Mouse (Mus musculus) intestine, postnatal 0 days (tissue): Measurements from ENCODE around the gene Tbccd1. TPM values are rescaled to one million over a fixed set of nuclear protein-coding genes. Genes with fewer than 3 reads are reported as not detected.

Experiments used
- ATAC-seq: fragments of 200-750 bp; cut with Nextera tagmentation; 2 replicates; pipeline ENCODE4 v1.8.0; 2017; ENCODE audit warnings: mild to moderate bottlenecking, moderate TSS enrichment, moderate library complexity
- H3K27ac ChIP-seq: fragments of 300-500 bp; sonication (generic); 2 replicates; pipeline ENCODE4 v1.5.1; 2014; ENCODE audit warnings: mild to moderate bottlenecking, low read depth, low read length, moderate library complexity
- H3K27me3 ChIP-seq: fragments of 300-500 bp; sonication (generic); replicated peaks from 2 replicates; pipeline ENCODE4 v1.6.1; 2014; ENCODE audit warnings: low read length, mixed read lengths; ENCODE audit not compliant: control insufficient read depth, insufficient read depth
- H3K36me3 ChIP-seq: fragments of 300-500 bp; sonication (generic); 2 replicates; pipeline ENCODE4 v1.6.1; 2014; ENCODE audit warnings: mild to moderate bottlenecking, moderate library complexity; ENCODE audit not compliant: control insufficient read depth, insufficient read depth
- H3K4me1 ChIP-seq: fragments of 300-500 bp; sonication (generic); replicated peaks from 2 replicates; pipeline ENCODE4 v1.6.1; 2014; ENCODE audit warnings: antibody characterized with exemption, low read length, mixed read lengths; ENCODE audit not compliant: control insufficient read depth, insufficient read depth
- H3K4me2 ChIP-seq: fragments of 300-500 bp; sonication (generic); replicated peaks from 2 replicates; pipeline ENCODE4 v1.6.1; 2014; ENCODE audit warnings: low read depth, mild to moderate bottlenecking, moderate library complexity
- H3K4me3 ChIP-seq: fragments of 300-500 bp; sonication (generic); 2 replicates; pipeline ENCODE4 v1.5.1; 2014; ENCODE audit warnings: low read depth, low read length
- H3K9ac ChIP-seq: fragments of 300-500 bp; sonication (generic); 2 replicates; pipeline ENCODE4 v1.6.1; 2014; ENCODE audit warnings: mild to moderate bottlenecking, low read depth, low read length
- H3K9me3 ChIP-seq: fragments of 300-500 bp; sonication (generic); 2 replicates; pipeline ENCODE4 v1.6.1; 2016; ENCODE audit warnings: mixed run types; ENCODE audit not compliant: control insufficient read depth
- CTCF ChIP-seq: sonication (generic); IDR thresholded peaks from 2 replicates; pipeline ENCODE4 v1.5.1; 2016; ENCODE audit warnings: low read depth, mild to moderate bottlenecking, control low read depth, antibody characterized with exemption, moderate library complexity
- WGBS: fragments of 180-500 bp; shearing (Covaris S2); extraction: QIAGEN DNeasy Blood & Tissue Kit; methylation state at CpG from one replicate; pipeline ENCODE4 v1.1.7; 2014; 5-methylcytosine and 5-hydroxymethylcytosine counted together
- polyA plus RNA-seq: library from polyadenylated mRNA; unstranded; fragments of >200 nt; fragmentation: Nextera tagmentation; extraction: Ambion mirVana; gene quantifications from 2 replicates; pipeline ENCODE4 v1.2.1, GENCODE M21; 2015

Gene Tbccd1
- polyA plus RNA-seq, 1 experiment from 2014 or later = 14.0 TPM

GRCm38 (mm10) chr16:22876218-22877043, 19.0 kb upstream of the Tbccd1 start:
- H3K9ac ChIP-seq = no peak overlapping the region
- TF ChIP-seq CTCF = peak; percentile 77
- 45% methylated on average over 9 of the region's 9 CpGs for WGBS
- H3K4me2 ChIP-seq = no peak overlapping the region
- ATAC-seq = no peak
- no peak overlapping the region for H3K4me3 ChIP-seq
- H3K4me1 ChIP-seq = no peaks in the 10 kb centered on the region
- no peaks in the 10 kb centered on the region for H3K9me3 ChIP-seq
- H3K36me3 ChIP-seq = peaks cover 20% of the 10 kb centered on the region
- no peaks in the 10 kb centered on the region for H3K27me3 ChIP-seq
- no peak overlapping the region for H3K27ac ChIP-seq

- Histone ChIP-seq H3K4me3 (no peak overlapping the region), H3K4me2 (no peak overlapping the region), H3K9ac (no peak overlapping the region), H3K9me3 (no peaks in the 10 kb centered on the region), H3K27me3 (no peaks in the 10 kb centered on the region), H3K4me1 (no peaks in the 10 kb centered on the region), H3K27ac (no peak overlapping the region), H3K36me3 (peaks cover 50% of the 10 kb centered on the region)
- TF ChIP-seq CTCF = no peak
- no peak for ATAC-seq
- WGBS = 83% methylated on average over 4 of the region's 4 CpGs
These were observed 15.9 kb upstream of the Tbccd1 start for GRCm38 (mm10) chr16:22873369-22873768.

- no peak for ATAC-seq
- no peaks in the 10 kb centered on the region for H3K9me3 ChIP-seq
- peaks cover 60% of the 10 kb centered on the region for H3K36me3 ChIP-seq
- no peak overlapping the region for H3K9ac ChIP-seq
- H3K27ac ChIP-seq = no peak overlapping the region
- H3K4me1 ChIP-seq = no peaks in the 10 kb centered on the region
- WGBS = 91% methylated on average over 8 of the region's 8 CpGs
- no peak overlapping the region for H3K4me3 ChIP-seq
- no peak for TF ChIP-seq CTCF
- H3K4me2 ChIP-seq = no peak overlapping the region
- no peaks in the 10 kb centered on the region for H3K27me3 ChIP-seq
These were observed 14.9 kb upstream of the Tbccd1 start for GRCm38 (mm10) chr16:22872397-22872796.

- H3K4me1 ChIP-seq = 0 out of 2 replicates have a peak, but pooled peaks cover 3% of the 10 kb centered on the region
- H3K4me2 ChIP-seq = peak overlapping the region; percentile 73
- no peak for ATAC-seq
- H3K9me3 ChIP-seq = no peaks in the 10 kb centered on the region
- peak overlapping the region; percentile 81 for H3K4me3 ChIP-seq
- H3K36me3 ChIP-seq = no peaks in the 10 kb centered on the region
- H3K27ac ChIP-seq = peak overlapping the region; percentile 91
- 6% methylated on average over 9 of the region's 9 CpGs for WGBS
- H3K27me3 ChIP-seq = no peaks in the 10 kb centered on the region
- peak overlapping the region; percentile 54 for H3K9ac ChIP-seq
- TF ChIP-seq CTCF = no peak
These were observed 696 bp downstream of the Tbccd1 start for GRCm38 (mm10) chr16:22856773-22857172.

- Histone ChIP-seq H3K9ac (no peak overlapping the region), H3K36me3 (no peaks in the 10 kb centered on the region), H3K4me1 (no peaks in the 10 kb centered on the region), H3K4me2 (no peak overlapping the region), H3K27ac (peak overlapping the region; percentile 4; the same call in 1 of the 2 replicates), H3K4me3 (no peak overlapping the region), H3K9me3 (no peaks in the 10 kb centered on the region), H3K27me3 (no peaks in the 10 kb centered on the region)
- 86% methylated on average over 4 of the region's 4 CpGs for WGBS
- no peak for TF ChIP-seq CTCF
- no peak for ATAC-seq
These were observed 4.8 kb downstream of the Tbccd1 start for GRCm38 (mm10) chr16:22852709-22853108.

GRCm38 (mm10) chr16:22848331-22848730, 9.1 kb downstream of the Tbccd1 start:
- no peaks in the 10 kb centered on the region for H3K36me3 ChIP-seq
- H3K27ac ChIP-seq = no peak overlapping the region
- no peaks in the 10 kb centered on the region for H3K27me3 ChIP-seq
- no peaks in the 10 kb centered on the region for H3K9me3 ChIP-seq
- no peaks in the 10 kb centered on the region for H3K4me1 ChIP-seq
- no peak overlapping the region for H3K9ac ChIP-seq
- no peak for TF ChIP-seq CTCF
- H3K4me2 ChIP-seq = no peak overlapping the region
- no peak for ATAC-seq
- 88% methylated on average over 1 of the region's 1 CpGs for whole genome bisulfite sequencing
- H3K4me3 ChIP-seq = no peak overlapping the region
